Mouse (Mus musculus): Measurements from ENCODE around the gene Pik3r5.

- TF ChIP-seq CTCF (IDR thresholded peaks at IDR 0.05; ENCODE audit: low read depth, low read length): no peak
- no peak for TF ChIP-seq TAL1 (conservative IDR thresholded peaks at IDR 0.05; ENCODE audit: low read depth, low read length)
- no peak for TF ChIP-seq GATA1 (IDR thresholded peaks at IDR 0.05; ENCODE audit: borderline replicate concordance, low read length)
Measured at GRCm38 (mm10) chr11:68442346-68442745, 10.4 kb downstream of the Pik3r5 start.

Measured in G1E (cell line).